Mouse (Mus musculus): ENCODE results near the gene Abca7. TPM values are rescaled to one million over a fixed set of nuclear protein-coding genes. Genes with fewer than 3 reads are reported as not detected.
"Not testable (repeated sequence)": the region's sequence is repeated elsewhere in the genome, so short reads cannot be mapped to it uniquely, and the experiment has no call there.

Gene Abca7
- polyA plus RNA-seq, 1 experiment from 2014 or later: 7.7 TPM

GRCm38 (mm10) chr10:80032799-80033480, 36.6 kb downstream of the Abca7 start:
- WGBS: 10% methylated on average over 5 of the region's 5 CpGs
- Histone ChIP-seq H3K4me2 (peak overlapping the region; percentile 8), H3K4me1 (replicated peaks; ENCODE audit: control insufficient read depth, insufficient read depth, low read length) (peaks cover 39% of the 10 kb centered on the region), H3K9me3 (ENCODE audit: control insufficient read depth, low read length) (no peaks in the 10 kb centered on the region), H3K27ac (ENCODE audit: low read depth, low read length) (peak overlapping the region; percentile 39), H3K9ac (ENCODE audit: low read depth, low read length) (peak overlapping the region; percentile 22; the same call in 1 of the 2 replicates), H3K36me3 (ENCODE audit: control insufficient read depth, insufficient read depth, low read length) (peaks cover 42% of the 10 kb centered on the region), H3K4me3 (ENCODE audit: low read depth, low read length) (0 out of 2 replicates have a peak overlapping the region, but pooled peaks have one; percentile 0), H3K27me3 (replicated peaks; ENCODE audit: control insufficient read depth, insufficient read depth, low read length) (no peaks in the 10 kb centered on the region)
- ATAC-seq (replicated peaks; ENCODE audit: low FRiP score) (no peak; the same call in none of the 2 replicates), DNase-seq (ENCODE audit: low spot score) (no peak)

- Histone ChIP-seq H3K9me3 (ENCODE audit: control insufficient read depth, low read length) (no peaks in the 10 kb centered on the region), H3K9ac (ENCODE audit: low read depth, low read length) (0 out of 2 replicates have a peak overlapping the region, but pooled peaks have one; percentile 43), H3K27ac (ENCODE audit: low read depth, low read length) (peak overlapping the region; percentile 39), H3K4me1 (replicated peaks; ENCODE audit: control insufficient read depth, insufficient read depth, low read length) (peaks cover 39% of the 10 kb centered on the region), H3K36me3 (ENCODE audit: control insufficient read depth, insufficient read depth, low read length) (peaks cover 43% of the 10 kb centered on the region), H3K27me3 (replicated peaks; ENCODE audit: control insufficient read depth, insufficient read depth, low read length) (no peaks in the 10 kb centered on the region), H3K4me2 (peak overlapping the region; percentile 8), H3K4me3 (ENCODE audit: low read depth, low read length) (0 out of 2 replicates have a peak overlapping the region, but pooled peaks have one; percentile 2)
- no peak for DNase-seq (ENCODE audit: low spot score)
- WGBS: 27% methylated on average over 9 of the region's 9 CpGs
- ATAC-seq (replicated peaks; ENCODE audit: low FRiP score): peak; percentile 22; the same call in 1 of the 2 replicates
Observed at GRCm38 (mm10) chr10:80033511-80034391, 37.5 kb downstream of the Abca7 start.

GRCm38 (mm10) chr10:80035148-80035547, 38.9 kb downstream of the Abca7 start:
- ATAC-seq (replicated peaks; ENCODE audit: low FRiP score) (no peak), DNase-seq (ENCODE audit: low spot score) (no peak)
- no peak overlapping the region for H3K4me2 ChIP-seq
- peaks cover 41% of the 10 kb centered on the region for H3K4me1 ChIP-seq (replicated peaks; ENCODE audit: control insufficient read depth, insufficient read depth, low read length)
- H3K27me3 ChIP-seq (replicated peaks; ENCODE audit: control insufficient read depth, insufficient read depth, low read length): no peaks in the 10 kb centered on the region
- H3K36me3 ChIP-seq (ENCODE audit: control insufficient read depth, insufficient read depth, low read length): peaks cover 38% of the 10 kb centered on the region
- 85% methylated on average over 8 of the region's 8 CpGs for WGBS
- H3K9ac ChIP-seq (ENCODE audit: low read depth, low read length): 0 out of 2 replicates have a peak overlapping the region, but pooled peaks have one; percentile 9
- no peaks in the 10 kb centered on the region for H3K9me3 ChIP-seq (ENCODE audit: control insufficient read depth, low read length)
- H3K27ac ChIP-seq (ENCODE audit: low read depth, low read length): peak overlapping the region; percentile 4; the same call in 1 of the 2 replicates
- H3K4me3 ChIP-seq (ENCODE audit: low read depth, low read length): no peak overlapping the region

- Histone ChIP-seq H3K36me3 (ENCODE audit: control insufficient read depth, insufficient read depth, low read length) (peaks cover 38% of the 10 kb centered on the region), H3K9ac (ENCODE audit: low read depth, low read length) (peak overlapping the region; percentile 20; the same call in 1 of the 2 replicates), H3K4me2 (no peak overlapping the region), H3K9me3 (ENCODE audit: control insufficient read depth, low read length) (no peaks in the 10 kb centered on the region), H3K4me1 (replicated peaks; ENCODE audit: control insufficient read depth, insufficient read depth, low read length) (peaks cover 41% of the 10 kb centered on the region), H3K27ac (ENCODE audit: low read depth, low read length) (peak overlapping the region; percentile 4; the same call in 1 of the 2 replicates), H3K27me3 (replicated peaks; ENCODE audit: control insufficient read depth, insufficient read depth, low read length) (no peaks in the 10 kb centered on the region), H3K4me3 (ENCODE audit: low read depth, low read length) (no peak overlapping the region)
- ATAC-seq (replicated peaks; ENCODE audit: low FRiP score) (no peak), DNase-seq (ENCODE audit: low spot score) (no peak)
- WGBS: 91% methylated on average over 5 of the region's 5 CpGs
Observed at GRCm38 (mm10) chr10:80035686-80036085, 39.4 kb downstream of the Abca7 start.

- Histone ChIP-seq H3K9ac (ENCODE audit: low read depth, low read length) (no peak overlapping the region), H3K27ac (ENCODE audit: low read depth, low read length) (no peak overlapping the region), H3K27me3 (replicated peaks; ENCODE audit: control insufficient read depth, insufficient read depth, low read length) (no peaks in the 10 kb centered on the region), H3K36me3 (ENCODE audit: control insufficient read depth, insufficient read depth, low read length) (peaks cover 38% of the 10 kb centered on the region), H3K4me3 (ENCODE audit: low read depth, low read length) (no peak overlapping the region), H3K4me2 (no peak overlapping the region), H3K9me3 (ENCODE audit: control insufficient read depth, low read length) (no peaks in the 10 kb centered on the region), H3K4me1 (replicated peaks; ENCODE audit: control insufficient read depth, insufficient read depth, low read length) (peaks cover 41% of the 10 kb centered on the region)
- ATAC-seq (replicated peaks; ENCODE audit: low FRiP score): no peak
- no peak for DNase-seq (ENCODE audit: low spot score)
- WGBS: 91% methylated on average over 13 of the region's 13 CpGs
Observed at GRCm38 (mm10) chr10:80036832-80037231, 40.5 kb downstream of the Abca7 start.

GRCm38 (mm10) chr10:80039559-80039979, 43.3 kb downstream of the Abca7 start, which contains the start of gene Polr2e:
TSS of gene Polr2e (minus strand) at chr10:80039795.
- Histone ChIP-seq H3K9ac (ENCODE audit: low read depth, low read length) (peak within 1 kb of the TSS; percentile 81), H3K4me2 (peak within 1 kb of the TSS; percentile 90), H3K4me1 (replicated peaks; ENCODE audit: control insufficient read depth, insufficient read depth, low read length) (peaks cover 14% of the 10 kb centered on the region), H3K4me3 (ENCODE audit: low read depth, low read length) (peak within 1 kb of the TSS; percentile 75), H3K27ac (ENCODE audit: low read depth, low read length) (peak within 1 kb of the TSS; percentile 3; the same call in 1 of the 2 replicates), H3K36me3 (ENCODE audit: control insufficient read depth, insufficient read depth, low read length) (peaks cover 34% of the 10 kb centered on the region), H3K27me3 (replicated peaks; ENCODE audit: control insufficient read depth, insufficient read depth, low read length) (no peaks in the 10 kb centered on the region), H3K9me3 (ENCODE audit: control insufficient read depth, low read length) (no peaks in the 10 kb centered on the region)
- DNase-seq (ENCODE audit: low spot score) (peak; percentile 98), ATAC-seq (replicated peaks; ENCODE audit: low FRiP score) (peak; percentile 97)
- WGBS: under 1% methylated on average over 40 of the region's 40 CpGs

GRCm38 (mm10) chr10:80041409-80042060, 45.2 kb downstream of the Abca7 start:
- H3K9ac ChIP-seq (ENCODE audit: low read depth, low read length); H3K4me2 ChIP-seq; DNase-seq (ENCODE audit: low spot score); ATAC-seq (replicated peaks; ENCODE audit: low FRiP score); H3K27me3 ChIP-seq (replicated peaks; ENCODE audit: control insufficient read depth, insufficient read depth, low read length); H3K9me3 ChIP-seq (ENCODE audit: control insufficient read depth, low read length); H3K4me3 ChIP-seq (ENCODE audit: low read depth, low read length): not testable (repeated sequence)
- H3K36me3 ChIP-seq (ENCODE audit: control insufficient read depth, insufficient read depth, low read length): peaks cover 18% of the 10 kb centered on the region; the same call in 1 of the 2 replicates
- peak overlapping the region; percentile 3; the same call in 1 of the 2 replicates for H3K27ac ChIP-seq (ENCODE audit: low read depth, low read length)
- peaks cover 14% of the 10 kb centered on the region for H3K4me1 ChIP-seq (replicated peaks; ENCODE audit: control insufficient read depth, insufficient read depth, low read length)
- WGBS: 82% methylated on average over 8 of the region's 8 CpGs

- H3K27ac ChIP-seq (ENCODE audit: low read depth, low read length): no peak overlapping the region
- DNase-seq (ENCODE audit: low spot score) (no peak), ATAC-seq (replicated peaks; ENCODE audit: low FRiP score) (no peak)
- no peak overlapping the region for H3K4me2 ChIP-seq
- peak overlapping the region; percentile 38; the same call in 1 of the 2 replicates for H3K9ac ChIP-seq (ENCODE audit: low read depth, low read length)
- no peaks in the 10 kb centered on the region for H3K36me3 ChIP-seq (ENCODE audit: control insufficient read depth, insufficient read depth, low read length)
- H3K4me3 ChIP-seq (ENCODE audit: low read depth, low read length): no peak overlapping the region
- peaks cover 15% of the 10 kb centered on the region for H3K4me1 ChIP-seq (replicated peaks; ENCODE audit: control insufficient read depth, insufficient read depth, low read length)
- H3K9me3 ChIP-seq (ENCODE audit: control insufficient read depth, low read length): no peaks in the 10 kb centered on the region
- 66% methylated on average over 4 of the region's 4 CpGs for WGBS
- H3K27me3 ChIP-seq (replicated peaks; ENCODE audit: control insufficient read depth, insufficient read depth, low read length): no peaks in the 10 kb centered on the region
Observed at GRCm38 (mm10) chr10:80044087-80044486, 47.8 kb downstream of the Abca7 start.
